Mouse (Mus musculus) heart, adult 2 months (tissue): ENCODE measurements around the gene Rabl3.

Experiments used
- CTCF ChIP-seq: fragments of 200-600 bp; IDR thresholded peaks from 2 replicates; pipeline ENCODE4 v1.8.1; 2022; ENCODE audit warnings: antibody characterized with exemption, mild to moderate bottlenecking, moderate library complexity
- POLR2A ChIP-seq: fragments of 200-500 bp; IDR thresholded peaks from 2 replicates; pipeline ENCODE4 v1.6.1; 2011; ENCODE audit warnings: mild to moderate bottlenecking, low read depth, low read length, control low read depth; ENCODE audit not compliant: insufficient read depth

GRCm38 (mm10) chr16:37550981-37551380 is 11.3 kb downstream of the Rabl3 start:
- TF ChIP-seq CTCF (no peak), POLR2A (no peak)
